Mouse (Mus musculus) right cerebral cortex, postnatal 25 days (tissue): Measurements from ENCODE around the gene Ell2.
A peak's percentile ranks its signal among the peaks of the same experiment; 100 is the strongest.
"Not testable (repeated sequence)": the region's sequence is repeated elsewhere in the genome, so short reads cannot be mapped to it uniquely, and the experiment has no call there.

ENCODE experiments used
- DNase-seq: peaks from one replicate; pipeline ENCODE4 v3.0.0; 2022

Gene Ell2

DNA sequence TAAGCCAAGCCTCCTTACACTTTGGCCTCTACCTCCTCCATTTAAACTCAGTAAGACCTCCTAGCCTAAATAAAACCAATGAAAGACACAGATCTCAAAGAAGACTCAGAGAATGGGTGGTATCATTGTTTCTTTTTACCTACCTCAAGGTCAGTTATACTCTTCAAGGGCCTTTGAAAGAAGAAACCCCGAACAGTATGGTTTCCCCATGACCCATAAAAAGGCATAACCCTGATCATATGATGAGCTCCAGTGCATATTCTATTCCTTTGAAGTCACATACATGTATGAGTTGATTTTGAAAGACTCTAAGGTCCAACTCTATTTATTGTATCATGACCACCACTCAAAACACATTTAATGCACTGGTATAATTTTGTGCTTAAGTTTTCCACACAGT, at the start of gene Ell2:
Gene Ell2, plus strand, starts transcription at position 301 of the 400 bp plus-strand sequence.
- DNase-seq, result no peak

DNA sequence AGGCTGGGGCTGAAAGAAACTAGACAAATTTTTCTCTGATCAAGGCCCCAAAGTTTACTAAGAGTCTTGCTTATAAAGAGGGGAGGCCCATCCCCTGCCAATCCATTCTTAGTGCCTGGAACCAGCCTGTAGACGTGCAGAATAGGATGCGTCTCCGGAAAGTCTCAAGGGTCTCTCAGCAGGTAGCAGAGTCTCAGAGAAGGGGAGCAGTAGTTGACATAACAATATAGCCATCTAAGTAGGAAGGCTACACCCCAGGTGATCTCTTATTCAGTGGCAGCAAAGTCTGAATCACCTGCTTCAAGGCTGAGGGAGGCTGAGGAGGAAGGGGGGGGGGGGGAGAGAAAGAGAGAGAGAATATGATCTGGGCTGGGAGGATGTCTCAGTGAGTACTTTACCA, 21.1 kb upstream of the Ell2 start:
- no peak for DNase-seq

DNA sequence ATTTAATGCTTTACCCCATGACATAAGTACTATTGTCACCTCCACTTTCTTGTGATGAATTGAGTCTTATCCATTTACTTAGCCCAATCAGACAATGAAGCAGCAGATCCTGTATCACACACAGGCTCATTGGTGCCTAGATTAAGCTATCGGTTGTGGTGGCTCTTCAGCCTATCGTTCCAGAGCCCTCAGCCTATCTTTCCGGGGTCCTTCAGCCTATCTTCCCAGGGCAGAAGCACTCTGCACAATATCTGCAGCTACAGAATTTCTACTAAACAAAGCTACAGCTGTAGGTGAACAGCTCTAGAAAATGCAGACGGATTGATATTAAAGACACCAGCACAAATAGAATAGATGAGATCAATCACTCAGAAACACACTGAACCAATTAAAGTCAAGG, 19.6 kb upstream of the Ell2 start:
- no peak for DNase-seq

DNA sequence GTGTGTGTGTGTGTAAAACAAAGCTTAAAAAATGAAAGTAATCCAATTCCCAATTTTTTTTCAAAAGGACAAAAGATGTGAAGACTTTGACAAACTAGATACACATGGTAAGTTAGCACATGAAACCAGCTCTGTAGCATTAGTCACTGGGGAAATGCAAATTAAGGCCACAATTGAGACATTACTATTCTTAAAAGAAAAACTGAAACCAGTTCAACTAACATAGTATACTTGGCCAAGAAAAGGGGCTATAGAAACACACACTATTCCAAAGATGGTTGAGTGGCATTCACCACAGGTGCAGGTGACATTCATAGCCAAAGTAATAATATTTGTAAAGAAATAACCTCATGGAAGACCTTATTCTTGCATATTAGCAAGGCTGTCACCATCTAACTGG, 14.9 kb upstream of the Ell2 start:
- no peak for DNase-seq

DNA sequence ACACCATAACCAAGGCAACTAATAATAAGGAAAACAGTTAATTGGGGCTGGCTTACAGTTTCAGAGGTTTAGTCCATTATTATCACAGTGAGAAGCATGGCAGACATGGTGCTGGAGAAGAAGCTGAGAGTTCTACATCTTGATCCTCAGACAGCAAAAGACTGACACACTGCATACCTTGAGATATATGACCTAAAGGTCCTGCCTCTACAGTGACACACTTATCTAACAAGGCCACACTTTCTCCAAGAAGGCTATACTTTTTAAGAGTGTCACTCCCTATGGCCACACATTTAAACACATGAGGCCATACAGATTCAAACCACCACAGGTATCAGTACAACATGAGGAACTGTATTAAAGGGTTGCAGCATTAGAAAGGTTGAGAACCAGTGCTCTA, 13.5 kb upstream of the Ell2 start:
- DNase-seq, result no peak

DNA sequence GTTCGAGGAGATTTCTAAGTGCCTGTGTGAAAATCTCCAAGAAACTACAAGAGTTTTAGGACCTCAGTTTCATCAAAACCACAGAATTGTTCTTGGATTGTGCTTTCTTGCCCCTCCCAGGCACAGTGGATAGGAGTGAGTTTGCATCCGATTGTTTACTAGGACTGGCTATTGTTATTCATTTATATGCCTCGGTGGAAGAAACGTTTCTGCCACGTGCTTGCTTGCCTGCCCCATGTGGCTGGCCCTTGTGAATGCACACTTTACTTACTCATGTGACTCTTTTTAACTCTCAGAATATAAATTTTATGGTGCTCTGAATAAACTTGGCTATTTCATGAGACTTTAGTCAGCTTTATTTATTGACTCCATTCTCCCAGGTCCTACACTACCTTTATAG, 3.7 kb upstream of the Ell2 start:
- DNase-seq, result no peak

DNA sequence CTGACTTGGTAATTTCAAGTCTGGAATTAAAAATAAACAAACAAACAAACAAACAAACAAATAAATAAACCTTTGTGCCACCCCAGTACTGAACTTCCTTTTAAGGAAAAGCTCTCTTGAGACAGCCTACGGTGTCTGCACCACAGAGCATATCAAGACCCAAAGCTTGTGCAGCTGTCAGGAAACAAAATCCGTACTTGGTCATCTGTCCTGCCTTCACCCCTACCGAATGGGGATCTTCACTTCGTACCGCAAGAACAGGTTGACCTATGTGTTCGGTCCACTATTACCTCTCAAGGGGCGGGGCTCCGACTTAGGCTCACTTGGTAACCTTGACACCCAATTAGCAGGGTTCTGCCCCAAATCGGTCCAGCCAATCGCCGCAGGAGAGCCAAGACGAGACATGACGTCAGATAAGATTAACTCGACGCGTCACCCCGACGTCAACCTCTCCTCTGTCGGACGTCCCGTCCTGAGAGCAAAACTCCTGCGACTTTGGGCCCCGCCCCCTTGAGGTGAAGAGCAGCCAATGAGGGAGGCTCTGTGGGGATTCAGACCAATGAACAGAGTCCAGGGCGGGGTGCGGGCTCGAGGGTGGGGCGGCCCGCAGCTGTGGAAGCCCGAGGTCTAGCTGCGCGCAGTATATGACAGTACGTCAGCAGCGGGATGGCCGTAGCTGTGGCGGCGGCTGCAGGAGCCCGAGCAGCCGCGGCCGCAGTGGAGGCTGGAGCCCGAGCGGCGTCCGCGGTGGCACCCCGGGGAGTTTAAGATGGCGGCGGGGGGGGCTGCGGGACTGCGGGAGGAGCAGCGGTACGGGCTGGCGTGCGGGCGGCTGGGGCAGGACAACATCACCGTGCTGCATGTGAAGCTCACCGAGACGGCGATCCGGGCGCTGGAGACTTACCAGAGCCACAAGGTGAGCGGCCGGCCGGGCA, 592 bp downstream of the Ell2 start:
- DNase-seq, result peak; percentile 86

DNA sequence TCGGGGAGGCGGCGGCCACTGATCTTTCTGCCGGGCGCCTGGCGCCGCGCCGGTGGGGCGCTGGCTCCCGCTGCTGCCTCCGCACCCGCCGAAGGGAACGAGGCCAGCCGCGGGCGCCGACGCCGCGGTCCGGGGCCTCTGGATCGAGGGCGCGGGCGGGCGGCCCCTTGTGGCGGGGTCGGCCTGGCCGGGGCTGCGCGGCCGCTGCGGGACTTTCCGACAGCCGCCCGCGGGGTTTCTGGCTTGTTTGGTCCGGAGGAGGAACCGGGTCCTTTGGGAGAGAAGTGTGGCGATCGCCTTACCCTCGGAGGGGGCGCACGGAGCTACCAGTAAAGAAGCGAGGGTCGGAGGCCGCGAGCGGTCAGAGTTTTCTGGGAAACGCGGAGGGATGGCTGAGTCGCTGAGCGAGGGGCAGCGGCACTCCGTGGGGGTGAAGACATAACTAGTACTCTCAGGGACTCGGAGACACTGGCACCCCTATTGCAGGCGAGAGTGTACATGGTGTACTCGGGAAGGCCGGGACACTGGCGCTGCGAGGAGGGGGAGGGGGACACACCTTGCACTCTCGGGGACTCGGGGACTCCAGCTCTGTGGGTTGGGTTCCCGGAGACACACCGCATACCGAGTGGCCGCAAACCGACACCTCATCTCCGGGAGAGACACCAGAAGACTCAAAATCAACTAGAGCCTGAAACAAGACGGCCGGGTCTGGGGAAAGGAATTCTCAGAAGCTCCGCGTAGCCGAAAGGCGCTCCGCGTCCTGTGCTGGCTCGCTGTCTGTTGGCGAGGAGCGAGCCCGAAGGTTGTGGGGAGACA, 1.5 kb downstream of the Ell2 start:
- peak; percentile 62 for DNase-seq

DNA sequence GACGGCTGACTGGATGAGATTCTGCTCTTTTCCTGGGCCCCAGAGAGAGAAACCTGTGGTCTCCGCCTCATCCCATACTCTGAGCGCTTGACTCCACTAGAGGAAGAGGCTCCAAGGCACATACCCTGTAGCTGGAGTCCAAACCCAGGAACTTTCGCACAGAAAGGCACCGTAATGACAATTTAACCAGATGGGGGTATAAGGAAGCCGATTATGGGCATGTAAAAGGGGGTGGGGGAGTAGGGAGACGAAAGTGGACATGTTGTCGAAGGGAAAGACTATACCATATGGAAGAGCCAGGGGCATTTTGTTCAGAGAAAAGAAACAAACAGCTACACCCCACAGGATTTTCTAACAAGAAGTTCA, 2.1 kb downstream of the Ell2 start:
- DNase-seq, result no peak

DNA sequence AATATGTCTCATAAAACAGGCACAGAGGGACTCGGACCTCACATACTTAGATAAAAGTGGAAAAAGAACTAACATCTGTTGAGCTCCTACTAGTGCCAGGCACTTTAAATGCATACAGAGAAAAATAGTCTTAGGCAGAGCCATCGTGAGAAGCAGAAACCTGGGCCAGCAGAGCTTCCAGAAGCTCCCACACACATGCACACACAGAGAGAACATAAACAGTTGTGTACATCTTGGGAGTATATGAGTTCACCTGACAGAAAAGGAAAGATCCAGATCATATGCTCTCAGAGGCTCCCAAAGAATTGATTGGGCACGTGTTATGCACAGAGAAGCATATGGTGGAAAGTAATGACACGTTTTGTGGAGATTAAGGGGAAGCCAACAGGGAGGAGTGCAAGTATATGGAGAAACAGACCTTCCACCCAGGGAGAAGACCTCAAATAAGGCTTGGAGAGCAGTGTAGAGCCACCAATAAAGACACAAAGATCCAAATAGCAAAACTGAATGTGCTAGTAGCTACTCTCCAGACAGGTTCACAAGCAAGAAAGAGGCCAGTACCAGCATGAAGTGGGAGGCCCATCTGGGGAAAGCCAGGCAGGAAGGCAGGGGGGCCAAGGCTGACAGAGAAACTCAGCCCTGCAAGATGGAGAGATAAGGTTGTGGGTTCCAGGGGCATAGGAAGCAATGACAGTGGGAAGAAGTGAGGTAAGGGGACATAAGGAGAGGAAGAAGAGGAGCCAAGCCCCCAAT, 2.6 kb downstream of the Ell2 start:
- DNase-seq, result peak; percentile 30

DNA sequence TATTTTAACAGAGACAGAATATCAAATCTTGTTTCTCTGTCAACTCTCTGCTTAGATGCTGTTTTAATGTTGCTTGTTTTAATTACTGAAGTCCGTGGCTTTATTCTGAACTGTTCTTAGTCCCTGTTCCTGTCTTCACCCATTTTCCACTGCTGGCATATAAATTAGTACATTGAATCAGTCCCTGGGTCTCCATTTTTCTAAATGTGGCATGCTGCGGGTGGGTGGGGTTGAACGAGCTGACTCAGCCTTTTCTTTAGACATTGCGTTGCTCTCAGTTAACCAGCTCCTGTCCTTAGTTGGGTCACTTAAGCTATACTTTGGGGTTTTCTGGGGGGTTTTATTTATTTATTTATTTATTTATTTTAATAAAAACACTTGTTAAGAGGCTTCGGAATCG, 3.6 kb downstream of the Ell2 start:
- DNase-seq, result peak; percentile 9

DNA sequence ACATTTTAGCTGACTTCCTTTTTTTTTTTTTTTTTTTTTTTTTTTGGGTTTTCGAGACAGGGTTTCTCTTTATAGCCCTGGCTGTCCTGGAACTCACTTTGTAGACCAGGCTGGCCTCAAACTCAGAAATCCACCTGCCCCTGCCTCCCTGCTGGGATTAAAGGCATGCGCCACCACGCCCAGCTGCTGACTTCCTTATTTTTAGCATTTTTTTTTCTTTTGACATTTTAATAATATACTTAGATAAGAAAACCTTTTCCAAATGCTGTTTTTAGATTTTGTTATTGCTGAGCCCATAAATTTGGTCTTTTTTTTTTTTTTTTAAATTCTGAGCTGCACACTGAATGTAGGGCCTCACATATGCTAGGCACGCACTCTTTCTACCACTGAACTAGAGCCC, 5.0 kb downstream of the Ell2 start:
- not testable (repeated sequence) for DNase-seq

DNA sequence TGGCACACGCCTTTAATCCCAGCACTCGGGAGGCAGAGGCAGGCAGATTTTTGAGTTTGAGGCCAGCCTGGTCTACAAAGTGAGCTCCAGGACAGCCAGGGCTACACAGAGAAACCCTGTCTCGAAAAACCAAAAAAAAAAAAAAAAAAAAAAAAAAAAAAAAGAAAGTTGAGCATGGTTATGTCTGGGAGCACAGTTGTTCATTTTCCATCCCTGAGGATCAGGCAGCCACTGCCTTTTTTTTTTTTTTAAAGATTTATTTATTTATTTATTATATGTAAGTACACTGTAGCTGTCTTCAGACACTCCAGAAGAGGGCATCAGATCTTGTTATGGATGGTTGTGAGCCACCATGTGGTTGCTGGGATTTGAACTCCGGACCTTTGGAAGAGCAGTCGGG, 6.0 kb downstream of the Ell2 start:
- not testable (repeated sequence) for DNase-seq

DNA sequence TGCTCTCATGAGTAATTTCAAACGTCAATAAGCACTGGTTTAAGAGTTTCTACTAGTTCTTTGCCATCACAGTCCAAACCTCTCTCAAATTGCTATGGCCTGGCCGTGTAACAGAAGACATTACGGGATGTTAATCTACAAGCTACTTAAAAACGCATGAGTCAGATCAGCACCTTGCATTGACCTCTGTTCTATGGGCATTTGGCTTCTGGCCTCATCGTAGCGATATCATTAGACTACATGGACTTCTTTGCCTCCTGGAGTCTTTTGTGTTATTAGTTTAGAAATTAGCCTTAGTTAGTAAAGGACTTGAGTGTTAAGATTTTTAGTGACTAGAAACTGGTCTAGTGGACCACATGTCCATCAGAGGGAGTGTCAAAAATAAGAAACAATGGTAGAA, 7.8 kb downstream of the Ell2 start:
- no peak for DNase-seq

DNA sequence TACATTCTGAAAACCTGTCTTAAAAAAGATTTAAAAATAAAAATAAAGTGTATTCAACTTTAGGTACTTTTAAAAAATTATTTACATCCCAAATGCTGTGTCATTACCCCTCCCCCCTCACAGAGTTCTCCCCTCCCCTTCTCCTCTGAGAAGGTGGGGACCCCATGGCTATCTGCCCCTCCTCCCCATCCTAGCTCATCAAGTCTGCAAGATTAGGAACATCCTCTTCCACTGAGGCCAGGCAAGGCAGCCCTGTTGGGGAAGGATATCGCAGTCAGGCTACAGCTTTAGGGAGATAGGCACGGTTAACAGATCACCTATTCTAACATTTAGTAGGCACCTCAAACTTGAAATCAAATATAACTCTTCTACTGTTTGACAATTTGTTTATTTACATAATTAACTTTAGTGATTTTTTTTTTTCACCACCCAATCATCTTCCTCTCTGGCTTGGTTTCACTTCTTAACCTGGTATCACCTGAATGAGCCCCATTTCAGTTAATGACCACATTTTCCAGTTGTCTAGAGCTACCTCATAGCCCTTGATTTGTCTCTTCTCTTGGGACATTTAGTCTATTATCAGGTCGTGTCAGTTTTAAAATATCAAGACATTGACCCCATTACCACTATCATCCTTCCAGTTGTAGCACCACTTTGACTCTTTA, 11.2 kb downstream of the Ell2 start:
- no peak for DNase-seq

DNA sequence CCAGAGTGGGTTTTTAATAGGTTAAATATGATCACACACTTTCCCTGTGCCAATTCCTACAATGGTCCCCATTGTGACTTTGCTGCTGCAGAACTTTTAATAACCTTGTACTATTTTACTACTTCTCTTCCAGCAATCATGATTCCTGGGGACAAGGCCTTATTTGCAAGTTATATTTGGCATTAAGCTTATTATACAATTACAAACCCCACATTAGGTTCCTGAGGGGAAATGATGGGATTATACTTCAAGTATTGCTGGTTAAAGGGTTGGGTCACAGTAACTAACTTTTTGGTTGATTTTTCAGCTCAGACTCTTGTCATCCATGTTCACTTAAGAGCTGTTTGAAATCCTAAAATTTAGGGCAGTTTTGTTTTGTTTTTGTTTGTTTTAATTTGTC, 11.8 kb downstream of the Ell2 start:
- DNase-seq, result no peak

DNA sequence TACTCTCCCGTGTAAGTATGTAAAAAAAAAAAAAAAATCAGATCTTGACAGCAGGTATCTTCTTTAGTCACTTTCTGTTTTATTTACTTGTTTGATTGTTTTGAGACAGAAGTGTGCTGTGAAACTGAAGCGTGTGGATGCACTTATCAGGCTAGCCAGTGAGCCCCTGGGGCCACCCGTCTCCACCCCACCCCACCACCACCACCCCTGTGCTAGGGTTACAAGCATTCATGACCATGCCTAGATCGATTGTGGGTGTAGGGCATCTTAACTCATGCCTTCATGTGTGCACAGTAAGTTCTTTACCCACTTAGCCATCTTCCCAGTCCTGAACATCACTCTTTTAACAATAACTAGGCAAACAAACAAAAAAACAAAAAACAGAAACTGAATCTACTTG, 13.1 kb downstream of the Ell2 start:
- DNase-seq, result no peak

DNA sequence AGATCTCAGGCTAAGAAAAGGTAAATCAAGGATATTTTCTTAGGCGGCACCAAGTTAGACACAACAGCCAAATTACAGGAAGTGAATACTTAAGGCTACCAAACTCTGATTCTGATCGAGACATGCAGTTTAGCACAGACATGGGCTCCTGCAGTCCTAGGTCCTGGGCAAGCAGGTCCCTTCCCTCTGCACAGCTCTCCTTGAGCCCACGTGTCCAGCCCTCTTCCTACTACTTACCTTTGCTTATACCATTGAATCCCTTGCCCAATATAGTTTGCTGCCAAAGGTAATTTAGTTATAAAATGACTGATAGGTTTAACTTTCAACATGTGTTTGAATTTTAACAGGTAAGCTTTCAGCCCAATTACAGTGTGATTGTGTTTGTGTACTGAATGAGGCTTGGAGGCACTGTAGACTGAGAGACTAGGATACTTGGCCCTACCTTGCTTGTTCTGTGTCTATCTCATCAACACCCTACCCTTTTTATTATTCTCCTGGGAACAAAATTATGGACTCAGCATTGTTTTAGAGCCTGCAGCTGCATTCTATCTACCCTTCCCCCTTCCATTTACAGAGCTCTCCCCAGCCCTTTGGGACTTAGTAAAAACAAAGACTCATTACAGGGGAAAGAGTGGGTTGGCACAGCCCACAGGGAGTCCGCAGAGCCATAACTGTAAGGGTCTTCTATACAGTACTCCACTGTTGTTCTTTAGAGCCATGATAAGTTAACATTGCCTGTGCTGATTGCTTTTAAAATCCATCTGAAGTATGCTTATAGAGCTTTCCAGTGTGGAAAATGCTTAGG, 20.2 kb downstream of the Ell2 start:
- DNase-seq, result no peak

DNA sequence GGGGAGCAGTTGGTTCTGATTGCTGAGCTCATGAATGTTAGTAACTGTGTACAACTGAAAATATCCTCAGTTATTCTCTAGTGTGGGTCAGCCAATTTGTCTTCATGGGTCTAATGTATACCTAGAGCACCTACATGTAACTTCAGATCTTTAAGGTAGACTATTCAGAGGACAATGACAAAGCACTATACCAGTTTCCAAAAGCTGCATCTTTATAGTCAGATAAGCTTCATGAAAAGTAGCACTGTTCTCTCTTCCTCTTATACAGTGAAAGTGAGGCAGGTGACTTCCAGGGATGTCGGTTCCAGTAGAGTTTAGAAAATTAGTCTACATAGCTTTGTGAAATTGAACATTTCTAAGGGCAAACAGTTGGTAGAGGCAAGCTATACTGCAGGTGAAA, 21.4 kb downstream of the Ell2 start:
- no peak for DNase-seq

DNA sequence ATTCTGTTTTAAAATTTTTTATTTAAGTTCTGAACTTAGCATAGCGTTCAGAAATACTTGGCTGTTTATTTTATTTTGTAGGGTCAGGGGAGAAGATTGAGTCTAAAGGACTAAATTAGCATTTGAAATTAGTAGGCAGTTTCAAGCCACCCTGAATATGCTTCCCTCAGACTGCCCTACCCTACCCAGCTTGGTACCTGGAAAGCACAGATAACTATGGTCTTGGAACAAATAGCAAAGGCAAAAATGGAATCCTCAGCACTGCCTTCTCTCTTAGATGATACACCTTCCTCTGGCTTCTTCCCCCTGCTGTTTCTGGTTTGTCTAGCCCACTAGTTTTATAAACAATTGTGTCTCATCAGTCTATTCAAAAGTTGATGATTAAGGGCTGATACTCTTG, 23.3 kb downstream of the Ell2 start:
- DNase-seq, result no peak

DNA sequence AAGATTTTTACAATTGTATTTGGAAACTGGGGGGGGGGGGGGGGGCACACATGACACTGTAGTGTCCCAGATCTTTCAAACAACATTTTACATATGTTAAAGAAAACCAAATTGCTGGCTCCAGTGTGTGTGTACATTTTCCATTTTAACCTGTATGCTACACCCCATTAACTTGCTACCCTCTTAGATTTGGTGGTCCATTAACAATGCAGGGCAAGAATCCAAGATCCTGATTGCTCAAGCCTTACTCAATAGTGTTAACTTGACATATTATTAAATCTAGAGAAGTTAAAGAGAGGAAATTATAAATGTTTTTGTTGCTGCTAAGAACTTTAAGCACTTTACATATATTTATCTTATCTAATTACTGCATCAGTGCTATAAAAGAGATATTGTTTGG, 24.2 kb downstream of the Ell2 start:
- no peak for DNase-seq

DNA sequence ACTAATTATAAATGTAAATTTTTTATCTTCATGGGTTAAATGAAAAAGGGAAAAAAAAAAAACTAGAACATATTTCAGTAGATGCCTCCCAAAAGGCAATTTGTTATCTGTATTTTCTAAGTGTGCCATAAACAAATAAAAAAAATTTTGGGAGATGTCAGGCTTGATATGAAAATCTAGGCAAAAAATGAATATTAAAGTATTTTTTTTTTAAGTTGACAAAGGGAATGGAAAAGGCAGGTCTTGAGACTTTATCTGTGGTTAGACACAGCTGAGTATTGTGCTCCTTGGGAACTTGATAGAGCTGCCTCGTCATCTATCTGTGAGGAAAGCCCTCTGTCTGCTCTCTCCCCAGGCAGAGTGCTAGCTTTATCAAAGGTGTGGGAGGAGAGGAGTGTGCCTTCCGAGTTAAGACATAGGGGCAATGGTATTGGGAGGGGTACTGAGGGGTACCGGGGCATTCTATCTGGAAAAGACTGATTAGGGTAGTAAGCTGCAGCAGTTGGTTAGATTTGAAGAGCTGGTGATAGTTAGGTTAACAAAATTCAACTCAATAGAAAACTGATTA, 27.1 kb downstream of the Ell2 start:
- DNase-seq, result no peak
